Mouse (Mus musculus): ENCODE data around the gene Kcnk3. TPM values are rescaled to one million over a fixed set of nuclear protein-coding genes. Genes with fewer than 3 reads are reported as not detected.

Gene Kcnk3
- polyA plus RNA-seq, 1 experiment = 20.0 TPM

- Histone ChIP-seq H3K4me3 (ENCODE audit: insufficient read depth, low read length) (no peak overlapping the region), H3K4me1 (ENCODE audit: control insufficient read depth, insufficient read depth, low read length) (no peaks in the 10 kb centered on the region)
- TF ChIP-seq POLR2A (IDR thresholded peaks at IDR 0.05; ENCODE audit: extremely low read depth, insufficient read depth, low read length) (no peak), CTCF (IDR thresholded peaks at IDR 0.05; ENCODE audit: extremely low read depth, insufficient read depth, low read length) (no peak)
These were observed 27.9 kb upstream of the Kcnk3 start for GRCm38 (mm10) chr5:30559986-30560493.

DNA sequence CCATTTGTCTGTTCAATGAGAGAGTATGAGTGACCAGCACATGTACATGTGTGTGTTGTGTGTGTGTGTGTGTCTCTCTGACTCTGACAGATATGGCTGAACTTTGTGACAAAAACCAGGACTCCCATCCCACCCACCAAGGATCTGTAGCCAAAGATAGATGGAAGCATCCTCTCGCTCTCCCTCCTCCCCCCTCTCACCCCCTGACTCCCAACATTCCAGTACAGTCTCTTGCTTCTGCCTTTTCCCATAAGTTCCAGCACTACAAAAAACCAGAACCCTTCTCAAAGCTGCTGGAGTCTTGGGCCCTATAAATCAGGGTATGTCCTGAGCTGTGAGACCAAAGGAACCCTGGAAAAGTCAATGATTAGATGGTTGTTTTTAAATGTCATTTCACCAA lies 19.5 kb upstream of the Kcnk3 start:
- H3K4me1 ChIP-seq (ENCODE audit: control insufficient read depth, insufficient read depth, low read length) = no peaks in the 10 kb centered on the region
- H3K4me3 ChIP-seq (ENCODE audit: insufficient read depth, low read length) = no peak overlapping the region
- no peak overlapping the region for H3K27ac ChIP-seq (ENCODE audit: insufficient read depth, low read length)
- TF ChIP-seq CTCF (IDR thresholded peaks at IDR 0.05; ENCODE audit: extremely low read depth, insufficient read depth, low read length) = no peak
- no peak for TF ChIP-seq POLR2A (IDR thresholded peaks at IDR 0.05; ENCODE audit: extremely low read depth, insufficient read depth, low read length)

More at GRCm38 (mm10) chr5:30559986-30560493, 27.9 kb upstream of the Kcnk3 start:
- H3K27ac ChIP-seq (ENCODE audit: insufficient read depth, low read length) = no peak overlapping the region

GRCm38 (mm10) chr5:30571820-30572219 lies 16.1 kb upstream of the Kcnk3 start:
- H3K4me1 ChIP-seq (ENCODE audit: control insufficient read depth, insufficient read depth, low read length) = no peaks in the 10 kb centered on the region
- TF ChIP-seq POLR2A (IDR thresholded peaks at IDR 0.05; ENCODE audit: extremely low read depth, insufficient read depth, low read length) (no peak), CTCF (IDR thresholded peaks at IDR 0.05; ENCODE audit: extremely low read depth, insufficient read depth, low read length) (no peak)
- no peak overlapping the region for H3K27ac ChIP-seq (ENCODE audit: insufficient read depth, low read length)
- H3K4me3 ChIP-seq (ENCODE audit: insufficient read depth, low read length) = no peak overlapping the region

GRCm38 (mm10) chr5:30574367-30574766 lies 13.6 kb upstream of the Kcnk3 start:
- TF ChIP-seq POLR2A (IDR thresholded peaks at IDR 0.05; ENCODE audit: extremely low read depth, insufficient read depth, low read length) (0 out of 2 replicates have a peak, but pooled peaks have one; percentile 9), CTCF (IDR thresholded peaks at IDR 0.05; ENCODE audit: extremely low read depth, insufficient read depth, low read length) (no peak)
- Histone ChIP-seq H3K27ac (ENCODE audit: insufficient read depth, low read length) (no peak overlapping the region), H3K4me1 (ENCODE audit: control insufficient read depth, insufficient read depth, low read length) (no peaks in the 10 kb centered on the region), H3K4me3 (ENCODE audit: insufficient read depth, low read length) (no peak overlapping the region)

GRCm38 (mm10) chr5:30576233-30576632 lies 11.7 kb upstream of the Kcnk3 start:
- Histone ChIP-seq H3K27ac (ENCODE audit: insufficient read depth, low read length) (no peak overlapping the region), H3K4me3 (ENCODE audit: insufficient read depth, low read length) (no peak overlapping the region), H3K4me1 (ENCODE audit: control insufficient read depth, insufficient read depth, low read length) (no peaks in the 10 kb centered on the region)
- TF ChIP-seq CTCF (IDR thresholded peaks at IDR 0.05; ENCODE audit: extremely low read depth, insufficient read depth, low read length) = no peak
- TF ChIP-seq POLR2A (IDR thresholded peaks at IDR 0.05; ENCODE audit: extremely low read depth, insufficient read depth, low read length) = no peak

DNA sequence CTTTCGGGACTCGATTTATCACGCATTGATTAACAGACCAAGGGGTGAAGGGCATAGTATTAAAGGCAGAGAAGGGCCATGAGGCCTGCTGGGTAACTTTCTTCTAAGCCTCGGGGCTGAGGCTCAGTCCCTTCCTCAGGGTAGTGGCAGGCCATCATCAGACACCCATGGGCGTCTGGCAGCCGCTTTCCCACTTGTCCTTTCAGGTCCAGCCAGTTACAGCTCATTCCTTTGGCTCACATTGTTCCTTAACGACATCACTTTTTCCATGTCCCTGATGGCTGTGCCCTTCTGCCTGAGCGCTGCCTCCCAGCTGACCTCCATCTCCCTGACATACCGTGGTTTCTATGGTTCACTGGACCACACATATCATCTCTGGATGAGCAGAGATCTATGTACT lies 10.7 kb upstream of the Kcnk3 start:
- TF ChIP-seq POLR2A (IDR thresholded peaks at IDR 0.05; ENCODE audit: extremely low read depth, insufficient read depth, low read length) (no peak), CTCF (IDR thresholded peaks at IDR 0.05; ENCODE audit: extremely low read depth, insufficient read depth, low read length) (no peak)
- Histone ChIP-seq H3K27ac (ENCODE audit: insufficient read depth, low read length) (no peak overlapping the region), H3K4me3 (ENCODE audit: insufficient read depth, low read length) (no peak overlapping the region)

GRCm38 (mm10) chr5:30577654-30578310 lies 10.2 kb upstream of the Kcnk3 start:
- Histone ChIP-seq H3K4me3 (ENCODE audit: insufficient read depth, low read length) (no peak overlapping the region), H3K4me1 (ENCODE audit: control insufficient read depth, insufficient read depth, low read length) (no peaks in the 10 kb centered on the region; the same call in 1 of the 2 replicates), H3K27ac (ENCODE audit: insufficient read depth, low read length) (no peak overlapping the region)
- TF ChIP-seq CTCF (IDR thresholded peaks at IDR 0.05; ENCODE audit: extremely low read depth, insufficient read depth, low read length) (no peak), POLR2A (IDR thresholded peaks at IDR 0.05; ENCODE audit: extremely low read depth, insufficient read depth, low read length) (no peak)

More for the DNA sequence above, 10.7 kb upstream of the Kcnk3 start:
- no peaks in the 10 kb centered on the region for H3K4me1 ChIP-seq (ENCODE audit: control insufficient read depth, insufficient read depth, low read length)

GRCm38 (mm10) chr5:30578445-30579080 lies 9.4 kb upstream of the Kcnk3 start:
- no peak overlapping the region for H3K4me3 ChIP-seq (ENCODE audit: insufficient read depth, low read length)
- H3K4me1 ChIP-seq (ENCODE audit: control insufficient read depth, insufficient read depth, low read length) = no peaks in the 10 kb centered on the region; the same call in 1 of the 2 replicates
- no peak overlapping the region for H3K27ac ChIP-seq (ENCODE audit: insufficient read depth, low read length)
- TF ChIP-seq CTCF (IDR thresholded peaks at IDR 0.05; ENCODE audit: extremely low read depth, insufficient read depth, low read length) (no peak), POLR2A (IDR thresholded peaks at IDR 0.05; ENCODE audit: extremely low read depth, insufficient read depth, low read length) (no peak)

DNA sequence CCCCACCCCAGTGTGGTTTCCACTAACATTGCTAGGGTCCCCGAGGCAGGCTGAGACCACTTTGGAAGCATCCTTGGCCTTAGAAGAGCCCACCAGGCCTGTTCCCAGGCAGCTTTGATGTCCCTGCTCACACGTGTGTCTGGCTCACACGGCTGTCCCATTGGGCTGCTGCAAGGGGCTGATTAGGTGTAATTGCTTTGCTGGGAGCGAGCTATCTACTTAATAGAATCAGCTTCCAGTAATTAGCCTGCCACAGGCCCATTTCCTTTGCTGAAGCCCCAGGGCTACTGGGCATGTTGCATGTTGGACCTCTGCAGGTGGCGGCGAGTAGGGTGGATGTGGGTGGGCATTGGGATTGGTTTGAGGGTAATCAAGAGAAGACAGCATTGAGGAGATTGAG lies 7.2 kb upstream of the Kcnk3 start:
- H3K4me1 ChIP-seq (ENCODE audit: control insufficient read depth, insufficient read depth, low read length) = no peaks in the 10 kb centered on the region; the same call in 1 of the 2 replicates
- H3K4me3 ChIP-seq (ENCODE audit: insufficient read depth, low read length) = no peak overlapping the region
- no peak overlapping the region for H3K27ac ChIP-seq (ENCODE audit: insufficient read depth, low read length)
- TF ChIP-seq CTCF (IDR thresholded peaks at IDR 0.05; ENCODE audit: extremely low read depth, insufficient read depth, low read length) (no peak), POLR2A (IDR thresholded peaks at IDR 0.05; ENCODE audit: extremely low read depth, insufficient read depth, low read length) (no peak)

- H3K4me3 ChIP-seq (ENCODE audit: insufficient read depth, low read length) = no peak overlapping the region
- no peak overlapping the region for H3K27ac ChIP-seq (ENCODE audit: insufficient read depth, low read length)
- no peak for TF ChIP-seq POLR2A (IDR thresholded peaks at IDR 0.05; ENCODE audit: extremely low read depth, insufficient read depth, low read length)
- TF ChIP-seq CTCF (IDR thresholded peaks at IDR 0.05; ENCODE audit: extremely low read depth, insufficient read depth, low read length) = no peak
- H3K4me1 ChIP-seq (ENCODE audit: control insufficient read depth, insufficient read depth, low read length) = no peaks in the 10 kb centered on the region; the same call in 1 of the 2 replicates
These were observed 6.0 kb upstream of the Kcnk3 start for GRCm38 (mm10) chr5:30582017-30582416.
